14 mouse cellular contexts compared by ENCODE assay signal in genomic region chr11:96426805-96427204, GRCm38 (mm10).
"Had no signal": no experiment of that assay in that cellular context is flagged by ENCODE, and none has a peak within 500 bp of the region (broad histone marks: within the 10 kb centered on the region; RNA-seq: fewer than 3 reads in every experiment).

No protein-coding gene starts in this region.

- H3K36me3 ChIP-seq: limb, embryonic 13.5 days; neural tube, embryonic 12.5 days had no signal

- H3K27me3 ChIP-seq: neural tube, embryonic 12.5 days had no signal

- ATAC-seq: hindbrain, embryonic 16.5 days; inflammation-experienced regulatory T-cells, adult 6 months; intestine, postnatal 0 days had no signal

- H3K9ac ChIP-seq: limb, embryonic 13.5 days; liver, embryonic 14.5 days; neural tube, embryonic 12.5 days had no signal

- H3K4me3 ChIP-seq: layer of hippocampus, adult 2 months; limb, embryonic 13.5 days; neural tube, embryonic 12.5 days had no signal

- DNase-seq: kidney, postnatal 4 days; left cerebral cortex, postnatal 4 days; midbrain, embryonic 14.5 days; right cerebral cortex, postnatal 4 days; spleen, adult 18-20 months; thymus, adult 18-20 months; thymus, postnatal 14 days had no signal

- H3K27ac ChIP-seq: layer of hippocampus, adult 2 months; limb, embryonic 13.5 days; liver, embryonic 14.5 days; neural tube, embryonic 12.5 days had no signal

- H3K9me3 ChIP-seq: limb, embryonic 13.5 days; neural tube, embryonic 12.5 days had no signal

- H3K4me2 ChIP-seq: limb, embryonic 13.5 days; neural tube, embryonic 12.5 days had no signal
